Mouse (Mus musculus) lung, postnatal 0 days (tissue): Measurements from ENCODE around the gene Plekhm2. TPM values are rescaled to one million over a fixed set of nuclear protein-coding genes. Genes with fewer than 3 reads are reported as not detected.

Source experiments
- ATAC-seq: fragments of 200-750 bp; cut with Nextera tagmentation; 2 replicates; pipeline ENCODE4 v1.8.0; 2017; ENCODE audit warnings: moderate library complexity
- DNase-seq: peaks from one replicate; pipeline ENCODE4 v3.0.0-alpha.2; 2016; ENCODE audit warnings: low spot score
- H3K27ac ChIP-seq: fragments of 300-500 bp; sonication (generic); 2 replicates; pipeline ENCODE4 v1.5.1; 2014; ENCODE audit warnings: antibody characterized with exemption, mild to moderate bottlenecking, low read length, mixed read lengths
- H3K27me3 ChIP-seq: fragments of 300-500 bp; sonication (generic); replicated peaks from 2 replicates; pipeline ENCODE4 v1.6.1; 2014; ENCODE audit warnings: low read length, mixed read lengths; ENCODE audit not compliant: insufficient read depth
- H3K36me3 ChIP-seq: fragments of 300-500 bp; sonication (generic); 2 replicates; pipeline ENCODE4 v1.6.1; 2014; ENCODE audit warnings: low read length, mixed read lengths; ENCODE audit not compliant: insufficient read depth
- H3K4me1 ChIP-seq: fragments of 300-500 bp; sonication (generic); 2 replicates; pipeline ENCODE4 v1.6.1; 2014; ENCODE audit warnings: antibody characterized with exemption, low read depth, low read length, mixed read lengths; ENCODE audit not compliant: insufficient read depth
- H3K4me2 ChIP-seq: fragments of 300-500 bp; sonication (generic); replicated peaks from 2 replicates; pipeline ENCODE4 v1.6.1; 2014; ENCODE audit warnings: low read depth, mild to moderate bottlenecking, low read length, moderate library complexity, mixed read lengths
- H3K4me3 ChIP-seq: fragments of 300-500 bp; sonication (generic); 2 replicates; pipeline ENCODE4 v1.5.1; 2014; ENCODE audit warnings: low read depth, low read length
- H3K9ac ChIP-seq: fragments of 300-500 bp; sonication (generic); replicated peaks from 2 replicates; pipeline ENCODE4 v1.6.1; 2014; ENCODE audit warnings: low read depth, mild to moderate bottlenecking
- H3K9me3 ChIP-seq: fragments of 300-500 bp; sonication (generic); 2 replicates; pipeline ENCODE4 v1.6.1; 2016; ENCODE audit warnings: low read length, mixed read lengths
- CTCF ChIP-seq: IDR thresholded peaks from 2 replicates; pipeline ENCODE4 v1.5.1; 2016; ENCODE audit warnings: antibody characterized with exemption, mild to moderate bottlenecking
- EP300 ChIP-seq: IDR thresholded peaks from 2 replicates; pipeline ENCODE4 v1.6.1; 2016; ENCODE audit warnings: antibody characterized with exemption, mild to moderate bottlenecking, control low read depth
- WGBS: fragments of 180-500 bp; shearing (Covaris S2); extraction: QIAGEN DNeasy Blood & Tissue Kit; methylation state at CpG from one replicate; pipeline ENCODE4 v1.1.7; 2014; 5-methylcytosine and 5-hydroxymethylcytosine counted together
- polyA plus RNA-seq: library from polyadenylated mRNA; unstranded; fragments of >200 nt; fragmentation: Nextera tagmentation; extraction: Ambion mirVana; gene quantifications from 2 replicates; pipeline ENCODE4 v1.2.1, GENCODE M21; 2015

Gene Plekhm2
- polyA plus RNA-seq, 1 experiment from 2014 or later, result 5.2 TPM

DNA sequence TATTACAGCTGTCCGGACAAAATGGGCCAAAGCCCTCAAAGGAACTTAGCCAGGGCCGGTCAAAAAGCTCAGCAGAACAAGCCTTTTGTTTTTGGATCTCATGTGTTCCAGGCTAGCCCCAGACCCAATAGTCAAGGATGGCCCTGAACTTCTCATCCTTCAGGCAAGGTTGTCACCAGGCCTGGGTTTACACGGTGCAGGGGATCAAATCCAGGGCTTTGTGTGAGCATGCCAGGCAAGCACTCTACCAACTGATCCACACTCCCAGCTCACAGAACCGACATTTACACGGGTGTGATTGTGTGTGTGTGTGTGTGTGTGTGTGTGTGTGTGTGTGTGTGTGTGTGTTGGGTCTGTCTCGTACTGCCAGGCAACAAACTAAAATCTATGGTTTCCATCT is 47.9 kb downstream of the Plekhm2 start:
- Histone ChIP-seq H3K36me3 (no peaks in the 10 kb centered on the region), H3K9ac (no peak overlapping the region), H3K9me3 (no peaks in the 10 kb centered on the region), H3K27me3 (no peaks in the 10 kb centered on the region), H3K4me3 (no peak overlapping the region), H3K4me1 (peaks cover 8% of the 10 kb centered on the region; the same call in 1 of the 2 replicates), H3K4me2 (no peak overlapping the region), H3K27ac (no peak overlapping the region)
- DNase-seq (no peak), ATAC-seq (no peak)
- no peak for TF ChIP-seq CTCF
- no peak for TF ChIP-seq EP300
- WGBS, result 77% methylated on average over 6 of the region's 6 CpGs

DNA sequence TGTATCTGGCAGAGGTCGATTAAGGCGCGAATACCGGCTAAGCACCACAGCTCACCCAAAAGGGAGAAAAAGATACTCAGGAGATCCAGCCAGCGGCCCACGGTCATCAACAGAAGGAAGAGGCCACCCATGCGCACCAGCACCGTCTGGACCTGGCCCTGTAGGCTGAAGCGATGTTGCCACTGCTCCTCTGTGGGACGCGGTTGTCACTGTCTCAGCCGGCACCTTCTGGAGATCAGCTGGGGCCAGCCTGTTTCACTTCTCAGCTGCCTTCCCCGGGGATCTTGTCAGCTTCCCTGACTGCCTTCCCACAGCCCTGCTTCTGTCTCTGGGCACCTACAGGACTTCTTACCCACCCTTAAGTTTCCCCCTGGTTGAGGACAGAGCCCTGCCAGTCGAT is 49.8 kb downstream of the Plekhm2 start:
- H3K9me3 ChIP-seq, result no peaks in the 10 kb centered on the region
- H3K4me2 ChIP-seq, result no peak overlapping the region
- no peak overlapping the region for H3K4me3 ChIP-seq
- H3K9ac ChIP-seq, result no peak overlapping the region
- no peak for DNase-seq
- TF ChIP-seq EP300 (no peak), CTCF (no peak)
- H3K36me3 ChIP-seq, result no peaks in the 10 kb centered on the region
- ATAC-seq, result no peak
- 72% methylated on average over 14 of the region's 14 CpGs for WGBS
- peaks cover 8% of the 10 kb centered on the region; the same call in 1 of the 2 replicates for H3K4me1 ChIP-seq
- H3K27me3 ChIP-seq, result no peaks in the 10 kb centered on the region
- no peak overlapping the region for H3K27ac ChIP-seq

DNA sequence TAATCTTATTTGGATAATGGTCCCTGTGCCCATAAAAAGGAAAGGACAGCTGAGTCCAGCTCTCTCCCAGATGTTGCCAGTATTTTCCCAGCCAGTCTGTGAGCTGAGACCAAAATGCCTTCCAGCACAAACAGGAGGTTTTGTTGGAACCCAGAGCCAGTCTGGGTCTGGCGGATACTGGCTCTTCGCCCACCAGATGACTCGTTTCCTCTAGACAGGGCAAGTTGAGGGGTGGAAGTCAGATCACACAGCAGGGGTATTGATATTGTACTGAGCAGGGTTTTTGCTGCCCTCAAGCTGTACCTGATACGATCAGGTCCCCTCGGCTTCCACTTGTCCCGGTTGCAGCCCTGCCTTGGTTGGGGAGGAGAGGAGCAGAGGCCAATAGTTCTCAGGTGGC is 55.2 kb downstream of the Plekhm2 start:
- 59% methylated on average over 6 of the region's 6 CpGs for WGBS
- H3K36me3 ChIP-seq, result no peaks in the 10 kb centered on the region
- DNase-seq, result no peak
- H3K4me1 ChIP-seq, result peaks cover 4% of the 10 kb centered on the region; the same call in 1 of the 2 replicates
- H3K9me3 ChIP-seq, result no peaks in the 10 kb centered on the region
- TF ChIP-seq EP300 (no peak), CTCF (no peak)
- H3K4me2 ChIP-seq, result no peak overlapping the region
- ATAC-seq, result peak; percentile 27; the same call in 1 of the 2 replicates
- H3K27me3 ChIP-seq, result no peaks in the 10 kb centered on the region
- no peak overlapping the region for H3K27ac ChIP-seq
- no peak overlapping the region for H3K9ac ChIP-seq
- H3K4me3 ChIP-seq, result no peak overlapping the region

- peak; percentile 60 for ATAC-seq
- peak within 1 kb of the TSS; percentile 68 for H3K27ac ChIP-seq
- H3K9me3 ChIP-seq, result no peaks in the 10 kb centered on the region
- H3K36me3 ChIP-seq, result no peaks in the 10 kb centered on the region
- 60% methylated on average over 11 of the region's 11 CpGs for WGBS
- H3K4me3 ChIP-seq, result no peak within 1 kb of the TSS
- peaks cover 9% of the 10 kb centered on the region; the same call in 1 of the 2 replicates for H3K4me1 ChIP-seq
- no peak within 1 kb of the TSS; the same call in 1 of the 2 replicates for H3K4me2 ChIP-seq
- TF ChIP-seq EP300, result no peak
- TF ChIP-seq CTCF, result no peak
- H3K27me3 ChIP-seq, result no peaks in the 10 kb centered on the region
- no peak within 1 kb of the TSS for H3K9ac ChIP-seq
- DNase-seq, result peak; percentile 80
Observed at GRCm38 (mm10) chr4:141605861-141606260, 58.8 kb downstream of the Plekhm2 start, which contains the start of gene Fblim1. TSS of gene Fblim1 (minus strand) at chr4:141606096.

GRCm38 (mm10) chr4:141605421-141605820 is 59.3 kb downstream of the Plekhm2 start:
- Histone ChIP-seq H3K9ac (no peak overlapping the region), H3K4me2 (no peak overlapping the region; the same call in 1 of the 2 replicates), H3K9me3 (no peaks in the 10 kb centered on the region), H3K36me3 (no peaks in the 10 kb centered on the region), H3K27me3 (no peaks in the 10 kb centered on the region), H3K4me1 (peaks cover 9% of the 10 kb centered on the region; the same call in 1 of the 2 replicates), H3K4me3 (no peak overlapping the region), H3K27ac (peak overlapping the region; percentile 68)
- ATAC-seq, result no peak
- TF ChIP-seq CTCF (no peak), EP300 (no peak)
- no peak for DNase-seq
- WGBS, result 92% methylated on average over 5 of the region's 5 CpGs

DNA sequence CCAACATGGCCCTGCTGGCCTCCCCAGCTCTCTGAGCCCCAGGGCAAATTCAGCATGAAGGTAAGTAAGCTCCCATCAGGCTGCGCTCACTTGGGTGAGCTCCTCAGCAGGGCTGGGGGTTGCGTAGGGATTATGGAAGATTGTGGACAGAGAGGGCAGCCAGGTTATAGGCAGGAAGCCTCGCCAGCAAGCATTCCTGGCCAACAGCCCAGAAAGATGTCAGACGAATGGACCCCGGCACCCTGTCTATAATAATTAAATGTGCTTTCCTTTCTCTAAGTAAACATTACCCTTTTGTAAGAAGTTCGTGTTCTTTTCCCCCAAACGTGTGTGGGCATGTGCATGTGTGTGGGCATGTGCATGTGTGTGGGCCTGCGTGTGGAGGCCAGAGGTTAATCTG is 60.2 kb downstream of the Plekhm2 start:
- no peak overlapping the region for H3K4me2 ChIP-seq
- H3K9me3 ChIP-seq, result no peaks in the 10 kb centered on the region
- H3K36me3 ChIP-seq, result no peaks in the 10 kb centered on the region
- ATAC-seq (peak; percentile 52), DNase-seq (peak; percentile 84)
- TF ChIP-seq EP300 (no peak), CTCF (no peak)
- no peak overlapping the region for H3K4me3 ChIP-seq
- H3K4me1 ChIP-seq, result peaks cover 9% of the 10 kb centered on the region; the same call in 1 of the 2 replicates
- no peak overlapping the region for H3K9ac ChIP-seq
- 7% methylated on average over 8 of the region's 8 CpGs for WGBS
- no peaks in the 10 kb centered on the region for H3K27me3 ChIP-seq
- H3K27ac ChIP-seq, result peak overlapping the region; percentile 51

GRCm38 (mm10) chr4:141603921-141604320 is 60.8 kb downstream of the Plekhm2 start:
- Histone ChIP-seq H3K27me3 (no peaks in the 10 kb centered on the region), H3K9me3 (no peaks in the 10 kb centered on the region), H3K36me3 (no peaks in the 10 kb centered on the region), H3K27ac (peak overlapping the region; percentile 51), H3K4me3 (no peak overlapping the region), H3K4me2 (no peak overlapping the region), H3K9ac (no peak overlapping the region), H3K4me1 (peaks cover 9% of the 10 kb centered on the region; the same call in 1 of the 2 replicates)
- 64% methylated on average over 4 of the region's 4 CpGs for WGBS
- DNase-seq (no peak), ATAC-seq (no peak)
- TF ChIP-seq CTCF, result no peak
